Mouse (Mus musculus) mature B cell (primary cell): ENCODE data around the gene Sardh.

Experiments used
- in situ Hi-C: fragments of 300-500 bp; cut with MboI; formaldehyde crosslinking; loops from 2 replicates; pipeline ENCODE4 v1.14.3; 2019

The Sardh gene

GRCm38 (mm10) chr2:27174242-27174641 is 73.9 kb downstream of the Sardh start:
- in situ Hi-C loops: no loop called here

- in situ Hi-C loops: no loop called here
These were observed 81.1 kb downstream of the Sardh start for GRCm38 (mm10) chr2:27166999-27167398.

DNA sequence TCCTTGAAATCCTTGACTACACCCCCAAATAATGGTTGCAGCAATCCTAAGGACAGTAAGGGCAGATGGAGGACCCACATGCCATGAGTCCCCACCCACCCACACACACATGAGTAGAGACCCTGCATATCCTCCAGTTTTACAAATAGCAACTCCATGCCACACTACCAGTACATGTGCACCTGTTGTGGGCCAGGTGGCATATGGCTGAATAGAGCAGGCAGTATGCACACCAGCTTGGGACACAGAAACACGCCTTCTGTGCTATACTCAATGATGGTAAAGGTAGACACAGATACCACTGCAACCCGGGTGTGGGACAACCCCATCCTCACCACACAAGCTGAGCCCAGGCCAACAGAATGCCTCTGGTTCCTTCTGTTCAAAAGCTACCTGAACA is 82.1 kb downstream of the Sardh start:
- in situ Hi-C loops: no loop called here

DNA sequence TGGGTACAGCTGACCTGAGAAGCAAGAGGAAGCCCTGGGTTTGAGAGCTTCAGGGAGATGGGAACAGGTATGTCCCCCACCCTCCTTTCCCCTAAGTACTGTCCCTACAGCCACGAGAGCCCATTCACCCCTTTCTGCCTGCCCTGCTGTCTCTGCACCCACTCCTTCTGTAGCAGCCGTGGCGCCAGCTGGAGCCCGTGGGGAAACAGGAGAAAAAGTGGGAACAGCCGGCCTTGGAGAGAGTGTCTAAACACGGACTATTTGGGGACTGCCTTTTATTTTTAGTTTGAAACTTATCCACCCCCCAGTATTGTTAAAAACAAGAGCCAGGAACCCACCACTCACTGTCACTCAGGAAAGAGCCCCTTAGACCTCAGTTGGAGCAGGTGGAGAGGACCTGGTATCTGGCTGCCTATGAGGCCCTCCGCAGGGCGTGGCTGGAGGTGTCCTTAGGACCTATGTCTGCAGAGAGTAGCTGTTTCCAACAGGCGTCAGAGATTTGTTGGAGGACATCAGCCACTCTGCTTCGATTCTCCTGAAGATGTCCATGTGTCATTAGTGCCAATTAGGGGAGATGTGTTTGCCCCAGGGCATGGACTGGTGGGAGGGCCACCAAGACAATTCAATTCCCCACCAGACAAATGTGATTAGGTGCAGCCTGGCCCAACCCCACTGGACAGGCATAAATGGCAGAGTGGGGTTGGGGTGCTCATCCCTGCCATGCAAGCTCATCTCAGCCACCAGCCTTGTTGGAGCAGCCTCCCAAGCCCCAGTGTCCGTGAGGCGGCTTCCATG is 83.1 kb downstream of the Sardh start, which contains the start of gene Dbh:
Dbh (plus strand) TSS at position 438 of the 795 bp plus-strand sequence.
- in situ Hi-C loops: no loop called here

DNA sequence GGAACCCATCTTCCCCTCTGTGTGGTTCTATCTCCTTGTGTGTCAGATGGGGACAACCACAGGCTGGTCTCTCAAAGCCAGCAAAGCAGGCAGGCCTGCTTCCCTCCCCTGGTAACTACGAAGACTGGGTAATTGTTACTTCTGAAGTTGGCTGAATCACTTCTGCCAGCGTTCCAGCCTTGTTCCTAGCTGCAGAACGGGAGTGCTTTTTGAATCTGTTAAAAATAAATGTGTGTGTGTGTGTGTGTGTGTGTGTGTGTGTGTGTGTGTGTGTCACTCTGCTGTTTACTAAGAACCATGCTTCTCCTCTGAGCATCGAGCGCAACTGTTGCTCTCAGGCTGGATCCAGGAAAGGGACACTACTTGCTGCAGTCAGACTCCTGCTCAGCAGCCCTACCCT is 84.3 kb downstream of the Sardh start:
- in situ Hi-C loops: no loop called here

- in situ Hi-C loops: no loop called here
These were observed 85.5 kb downstream of the Sardh start for GRCm38 (mm10) chr2:27162656-27163055.

- in situ Hi-C loops: no loop called here
These were observed 86.6 kb downstream of the Sardh start for GRCm38 (mm10) chr2:27161526-27161925.

GRCm38 (mm10) chr2:27156596-27156995 is 91.5 kb downstream of the Sardh start:
- in situ Hi-C loops: no loop called here

DNA sequence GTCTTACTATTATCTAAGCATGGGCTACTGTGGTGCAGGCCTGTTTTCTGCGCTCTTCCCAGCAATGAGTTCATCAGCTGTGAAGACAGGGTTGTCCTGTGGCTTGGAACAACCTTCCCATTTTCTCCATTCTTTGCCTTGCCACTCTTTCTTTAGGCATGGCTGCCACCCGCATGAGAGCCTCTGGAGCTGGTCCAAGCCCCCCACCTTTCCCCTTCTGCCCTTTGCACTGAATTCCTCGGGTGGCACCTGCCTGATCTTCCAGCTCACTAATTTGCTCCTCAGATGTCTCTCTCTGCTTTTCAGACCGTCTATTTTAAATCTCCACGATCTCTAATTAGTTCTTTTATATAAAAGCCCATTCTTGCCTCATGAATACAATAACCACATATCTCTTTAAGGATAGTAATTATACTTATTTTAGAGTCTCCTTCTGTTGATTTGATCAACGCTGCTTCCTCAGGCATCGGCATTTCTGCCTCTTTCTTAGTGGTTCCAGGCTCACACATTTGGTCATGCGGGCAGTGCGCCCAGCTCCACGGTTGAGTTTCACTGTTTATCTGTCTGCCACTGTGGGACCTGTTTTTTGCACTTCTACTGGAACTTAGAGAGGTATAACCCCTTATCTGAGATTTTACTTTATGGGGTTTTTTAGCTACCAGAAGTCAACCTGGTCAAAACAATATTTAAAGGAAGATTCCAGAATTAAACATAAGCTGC is 93.5 kb downstream of the Sardh start:
- in situ Hi-C loops: no loop called here

DNA sequence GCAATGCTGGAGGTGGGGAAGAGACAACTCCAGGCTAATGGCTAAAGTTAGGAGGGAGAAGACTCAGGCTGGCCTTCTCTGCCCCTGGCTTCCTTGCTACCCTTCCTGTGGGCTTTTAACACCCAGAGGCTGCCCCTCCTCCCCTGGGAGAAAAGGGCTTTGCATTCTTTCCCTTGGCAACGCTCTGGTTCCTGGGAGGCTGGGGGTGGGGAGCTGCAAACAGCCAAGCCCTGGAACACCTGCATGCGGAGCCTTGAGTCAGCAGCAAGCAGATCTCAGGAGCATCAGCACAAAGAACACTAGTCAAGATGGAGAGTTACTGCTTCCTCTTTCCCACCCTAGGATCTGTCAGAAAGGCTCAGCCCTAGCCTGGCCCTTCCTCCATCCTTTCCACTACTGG is 98.7 kb downstream of the Sardh start:
- in situ Hi-C loops: no loop called here

GRCm38 (mm10) chr2:27146840-27147239 is 101.3 kb downstream of the Sardh start:
- in situ Hi-C loops: no loop called here

GRCm38 (mm10) chr2:27144957-27145356 is 103.2 kb downstream of the Sardh start:
- in situ Hi-C loops: no loop called here

DNA sequence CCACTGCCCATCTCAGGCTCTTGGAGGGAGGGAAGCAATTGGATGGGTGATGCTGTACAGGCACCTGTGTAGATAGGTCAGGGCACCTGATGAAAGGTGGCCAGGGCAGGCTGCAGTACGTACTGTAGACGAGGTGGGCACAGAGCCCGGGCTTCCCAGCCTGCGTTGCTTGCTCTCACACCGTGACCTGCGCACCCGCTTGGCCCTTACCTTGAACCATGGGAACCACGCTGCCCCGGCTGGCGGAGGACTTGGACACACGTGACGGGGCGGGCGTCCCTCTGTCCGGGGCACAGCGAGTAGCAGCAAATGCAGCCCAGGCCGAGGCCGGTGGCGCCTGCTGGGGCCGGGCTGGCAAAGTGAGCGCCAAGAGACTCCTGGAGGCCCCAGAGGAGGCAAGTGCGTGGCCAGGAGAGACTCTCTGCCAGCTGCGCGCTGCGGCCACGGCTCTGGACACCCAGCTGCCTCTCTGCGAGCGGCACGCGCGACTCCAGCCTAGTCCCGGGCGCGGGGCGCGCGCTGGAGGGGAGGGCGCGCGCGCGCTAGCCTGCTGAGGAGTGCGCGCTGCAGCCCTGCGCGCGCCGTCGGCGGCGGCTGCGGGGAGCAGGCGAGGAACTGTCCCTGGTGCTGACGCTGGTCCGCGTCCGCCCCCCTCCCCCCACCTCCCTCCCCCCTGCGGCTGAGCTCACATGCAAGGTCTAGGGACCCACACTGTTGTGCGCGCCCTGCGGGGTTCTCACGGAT is 106.0 kb downstream of the Sardh start, which contains the start of gene Fam163b:
Fam163b (minus strand) TSS at position 542 of the 744 bp plus-strand sequence.
- in situ Hi-C loops: no loop called here
